Mouse (Mus musculus) liver, embryonic 15.5 days (tissue): ENCODE data around the gene Rbfox3. TPM values are rescaled to one million over a fixed set of nuclear protein-coding genes. Genes with fewer than 3 reads are reported as not detected.

ENCODE experiments used
- ATAC-seq: fragments of 200-750 bp; cut with Nextera tagmentation; 2 replicates; pipeline ENCODE4 v1.8.0; 2017; ENCODE audit warnings: moderate number of reproducible peaks, mild to moderate bottlenecking, moderate library complexity; ENCODE audit not compliant: insufficient read depth
- H3K27ac ChIP-seq: fragments of 300-500 bp; sonication (generic); replicated peaks from 2 replicates; pipeline ENCODE4 v1.5.1; 2015; ENCODE audit warnings: mild to moderate bottlenecking, inconsistent platforms
- H3K27me3 ChIP-seq: fragments of 300-500 bp; sonication (generic); 2 replicates; pipeline ENCODE4 v1.6.1; 2015; ENCODE audit warnings: mild to moderate bottlenecking, inconsistent platforms
- H3K36me3 ChIP-seq: fragments of 300-500 bp; sonication (generic); replicated peaks from 2 replicates; pipeline ENCODE4 v1.6.1; 2015; ENCODE audit warnings: moderate library complexity, mild to moderate bottlenecking, inconsistent platforms
- H3K4me1 ChIP-seq: fragments of 300-500 bp; sonication (generic); replicated peaks from 2 replicates; pipeline ENCODE4 v1.6.1; 2015; ENCODE audit warnings: inconsistent platforms
- H3K4me2 ChIP-seq: fragments of 300-500 bp; sonication (generic); 2 replicates; pipeline ENCODE4 v1.6.1; 2015; ENCODE audit warnings: moderate library complexity, mild to moderate bottlenecking, inconsistent platforms
- H3K4me3 ChIP-seq: fragments of 300-500 bp; sonication (generic); replicated peaks from 2 replicates; pipeline ENCODE4 v1.5.1; 2015; ENCODE audit warnings: mild to moderate bottlenecking, inconsistent platforms
- H3K9ac ChIP-seq: fragments of 300-500 bp; sonication (generic); 2 replicates; pipeline ENCODE4 v1.6.1; 2015; ENCODE audit warnings: moderate library complexity, mild to moderate bottlenecking, inconsistent platforms
- H3K9me3 ChIP-seq: fragments of 300-500 bp; sonication (generic); replicated peaks from 2 replicates; pipeline ENCODE4 v1.6.1; 2016; ENCODE audit warnings: inconsistent platforms
- WGBS: fragments of 180-500 bp; shearing (Covaris S2); methylation state at CpG from one replicate; pipeline ENCODE4 v1.1.7; 2015; ENCODE audit warnings: mixed read lengths; ENCODE audit not compliant: insufficient replicate concordance; 5-methylcytosine and 5-hydroxymethylcytosine counted together
- polyA plus RNA-seq: library from polyadenylated mRNA; unstranded; fragments of >200 nt; fragmentation: Nextera tagmentation; extraction: Ambion mirVana; gene quantifications from 2 replicates; pipeline ENCODE4 v1.2.1, GENCODE M21; 2015

Gene Rbfox3
- polyA plus RNA-seq, 1 experiment from 2014 or later = 0.13 TPM

- ATAC-seq = no peak
- Histone ChIP-seq H3K27ac (no peak overlapping the region), H3K36me3 (no peaks in the 10 kb centered on the region), H3K4me1 (no peaks in the 10 kb centered on the region), H3K27me3 (peaks cover 19% of the 10 kb centered on the region), H3K9ac (no peak overlapping the region), H3K9me3 (no peaks in the 10 kb centered on the region), H3K4me2 (no peak overlapping the region), H3K4me3 (no peak overlapping the region)
- WGBS = 41% methylated on average over 15 of the region's 15 CpGs
These were observed 5.1 kb upstream of the Rbfox3 start for GRCm38 (mm10) chr11:118916423-118917030.

- no peak overlapping the region for H3K9ac ChIP-seq
- no peak overlapping the region for H3K4me2 ChIP-seq
- no peak for ATAC-seq
- H3K27ac ChIP-seq = no peak overlapping the region
- H3K9me3 ChIP-seq = no peaks in the 10 kb centered on the region
- H3K27me3 ChIP-seq = peaks cover 26% of the 10 kb centered on the region
- H3K4me3 ChIP-seq = no peak overlapping the region
- H3K36me3 ChIP-seq = no peaks in the 10 kb centered on the region
- H3K4me1 ChIP-seq = no peaks in the 10 kb centered on the region
- 42% methylated on average over 2 of the region's 2 CpGs for WGBS
These were observed 4.5 kb upstream of the Rbfox3 start for GRCm38 (mm10) chr11:118915888-118916287.

DNA sequence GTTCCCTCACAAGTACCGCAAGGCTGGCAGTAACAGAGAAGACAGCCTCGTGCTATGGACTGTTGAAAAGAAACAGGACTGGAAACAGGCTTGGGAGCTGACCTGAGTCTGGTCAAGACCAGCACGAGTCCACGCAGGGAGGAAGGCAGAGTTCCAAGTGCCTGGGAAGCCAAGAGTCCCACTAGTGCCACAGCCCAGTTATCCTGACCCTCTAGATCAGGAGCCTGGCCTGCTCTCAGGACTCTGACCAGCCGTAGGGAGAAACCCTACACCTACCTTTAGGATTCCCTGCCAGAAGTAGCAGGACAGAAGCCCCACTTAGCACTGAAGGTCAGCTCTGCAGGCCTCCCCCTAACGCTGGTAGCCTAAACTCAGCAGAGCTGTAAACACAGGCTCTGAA is 1.3 kb upstream of the Rbfox3 start:
- 34% methylated on average over 6 of the region's 6 CpGs for WGBS
- no peaks in the 10 kb centered on the region for H3K4me1 ChIP-seq
- H3K36me3 ChIP-seq = no peaks in the 10 kb centered on the region
- no peak overlapping the region for H3K27ac ChIP-seq
- H3K4me2 ChIP-seq = no peak overlapping the region
- no peaks in the 10 kb centered on the region for H3K9me3 ChIP-seq
- H3K9ac ChIP-seq = no peak overlapping the region
- H3K27me3 ChIP-seq = peaks cover 58% of the 10 kb centered on the region
- no peak overlapping the region for H3K4me3 ChIP-seq
- no peak for ATAC-seq

- Histone ChIP-seq H3K4me2 (no peak overlapping the region), H3K27ac (no peak overlapping the region), H3K4me1 (no peaks in the 10 kb centered on the region), H3K36me3 (no peaks in the 10 kb centered on the region), H3K9ac (no peak overlapping the region), H3K9me3 (no peaks in the 10 kb centered on the region), H3K4me3 (no peak overlapping the region), H3K27me3 (peaks cover 77% of the 10 kb centered on the region)
- WGBS = 59% methylated on average over 10 of the region's 10 CpGs
- no peak for ATAC-seq
These were observed 641 bp downstream of the Rbfox3 start for GRCm38 (mm10) chr11:118910756-118911155.

DNA sequence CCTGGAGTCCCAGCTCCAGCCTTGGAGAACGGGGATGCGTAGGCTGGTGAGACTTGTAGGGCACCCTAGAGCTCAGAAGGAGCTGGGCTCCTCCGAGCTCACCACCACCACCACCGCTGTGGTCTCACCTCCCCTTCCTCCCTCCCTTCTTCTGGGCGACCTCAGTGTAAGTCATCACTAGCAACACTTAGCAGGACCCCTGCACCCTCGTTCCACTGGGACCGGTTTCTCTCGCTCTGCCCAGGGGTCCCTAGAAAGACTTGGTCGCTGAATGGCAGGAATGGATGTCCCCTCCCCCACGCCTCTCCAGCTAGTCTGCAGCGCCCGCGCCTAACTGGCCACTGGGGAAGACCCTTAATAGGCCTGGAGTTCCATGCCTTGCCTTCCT is 1.6 kb downstream of the Rbfox3 start:
- Histone ChIP-seq H3K9me3 (no peaks in the 10 kb centered on the region), H3K4me3 (no peak overlapping the region), H3K4me1 (no peaks in the 10 kb centered on the region), H3K27me3 (peaks cover 83% of the 10 kb centered on the region), H3K27ac (no peak overlapping the region), H3K36me3 (no peaks in the 10 kb centered on the region), H3K4me2 (no peak overlapping the region), H3K9ac (no peak overlapping the region)
- ATAC-seq = no peak
- 3% methylated on average over 13 of the region's 13 CpGs for WGBS

GRCm38 (mm10) chr11:118908981-118909813 is 2.2 kb downstream of the Rbfox3 start:
- WGBS = 3% methylated on average over 76 of the region's 90 CpGs
- H3K4me3 ChIP-seq = no peak overlapping the region
- no peak for ATAC-seq

GRCm38 (mm10) chr11:118908431-118908980 is 2.9 kb downstream of the Rbfox3 start:
- no peaks in the 10 kb centered on the region for H3K9me3 ChIP-seq
- H3K9ac ChIP-seq = no peak overlapping the region
- H3K4me2 ChIP-seq = no peak overlapping the region
- no peaks in the 10 kb centered on the region for H3K36me3 ChIP-seq
- no peaks in the 10 kb centered on the region for H3K4me1 ChIP-seq
- peaks cover 78% of the 10 kb centered on the region for H3K27me3 ChIP-seq
- no peak for ATAC-seq
- WGBS = 4% methylated on average over 52 of the region's 52 CpGs
- no peak overlapping the region for H3K27ac ChIP-seq
- H3K4me3 ChIP-seq = no peak overlapping the region

More at GRCm38 (mm10) chr11:118908981-118909813, 2.2 kb downstream of the Rbfox3 start:
- H3K9ac ChIP-seq = no peak overlapping the region
- no peaks in the 10 kb centered on the region for H3K4me1 ChIP-seq
- peaks cover 83% of the 10 kb centered on the region for H3K27me3 ChIP-seq
- no peaks in the 10 kb centered on the region for H3K36me3 ChIP-seq
- H3K4me2 ChIP-seq = no peak overlapping the region
- no peaks in the 10 kb centered on the region for H3K9me3 ChIP-seq
- H3K27ac ChIP-seq = no peak overlapping the region

DNA sequence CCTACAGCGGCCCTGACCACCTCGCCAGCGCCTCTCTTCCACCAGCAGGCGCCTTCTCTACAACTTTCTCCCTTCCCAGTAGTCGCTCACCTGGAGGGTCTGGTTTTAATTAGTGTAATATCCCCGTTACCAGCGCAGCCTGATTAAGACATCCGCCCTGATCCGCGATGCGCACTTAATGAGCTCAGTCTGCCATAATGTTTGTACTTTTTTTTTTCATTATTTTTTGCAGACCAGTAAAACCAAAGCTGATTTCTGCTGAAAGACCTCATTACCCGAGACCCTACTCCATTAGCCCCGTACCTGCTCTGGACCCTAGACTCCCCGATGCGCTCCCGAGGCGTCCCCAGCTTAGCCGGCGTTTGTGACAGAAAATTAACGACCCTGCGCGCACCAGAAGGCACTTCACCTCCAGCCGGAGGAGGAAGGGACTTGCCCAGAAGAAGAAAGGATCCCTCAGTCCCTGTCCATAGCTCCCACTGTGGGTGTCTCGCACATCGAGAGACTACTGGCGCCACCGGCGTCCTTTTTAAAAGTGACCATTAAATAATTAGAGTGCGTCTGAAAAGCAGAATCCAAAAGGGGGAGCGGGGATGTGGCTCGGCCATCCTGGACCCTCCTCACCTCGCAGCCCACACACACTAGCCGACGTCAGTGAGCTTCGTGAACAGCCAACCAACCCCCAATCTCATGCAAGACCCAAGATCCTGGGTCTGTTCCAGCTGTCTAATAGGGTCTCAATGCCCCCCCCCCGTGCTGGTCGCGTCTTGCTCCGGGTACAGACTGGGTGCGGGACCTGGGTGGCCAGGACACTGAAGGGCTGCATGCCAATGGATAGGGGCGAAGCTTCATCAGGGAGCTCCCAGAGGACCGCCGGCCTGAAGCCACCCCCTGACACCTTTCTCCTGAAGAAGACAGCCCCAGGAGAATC is 3.7 kb downstream of the Rbfox3 start:
- Histone ChIP-seq H3K27me3 (peaks cover 76% of the 10 kb centered on the region), H3K27ac (no peak overlapping the region), H3K4me2 (no peak overlapping the region), H3K4me3 (no peak overlapping the region), H3K36me3 (no peaks in the 10 kb centered on the region), H3K9ac (no peak overlapping the region), H3K9me3 (no peaks in the 10 kb centered on the region), H3K4me1 (no peaks in the 10 kb centered on the region)
- no peak for ATAC-seq
- 4% methylated on average over 43 of the region's 43 CpGs for WGBS

GRCm38 (mm10) chr11:118906824-118907470 is 4.5 kb downstream of the Rbfox3 start:
- WGBS = 7% methylated on average over 23 of the region's 23 CpGs
- no peak overlapping the region for H3K4me3 ChIP-seq
- no peaks in the 10 kb centered on the region for H3K9me3 ChIP-seq
- ATAC-seq = no peak
- H3K36me3 ChIP-seq = no peaks in the 10 kb centered on the region
- no peak overlapping the region for H3K4me2 ChIP-seq
- H3K4me1 ChIP-seq = no peaks in the 10 kb centered on the region
- no peak overlapping the region for H3K27ac ChIP-seq
- peaks cover 68% of the 10 kb centered on the region for H3K27me3 ChIP-seq
- no peak overlapping the region for H3K9ac ChIP-seq

DNA sequence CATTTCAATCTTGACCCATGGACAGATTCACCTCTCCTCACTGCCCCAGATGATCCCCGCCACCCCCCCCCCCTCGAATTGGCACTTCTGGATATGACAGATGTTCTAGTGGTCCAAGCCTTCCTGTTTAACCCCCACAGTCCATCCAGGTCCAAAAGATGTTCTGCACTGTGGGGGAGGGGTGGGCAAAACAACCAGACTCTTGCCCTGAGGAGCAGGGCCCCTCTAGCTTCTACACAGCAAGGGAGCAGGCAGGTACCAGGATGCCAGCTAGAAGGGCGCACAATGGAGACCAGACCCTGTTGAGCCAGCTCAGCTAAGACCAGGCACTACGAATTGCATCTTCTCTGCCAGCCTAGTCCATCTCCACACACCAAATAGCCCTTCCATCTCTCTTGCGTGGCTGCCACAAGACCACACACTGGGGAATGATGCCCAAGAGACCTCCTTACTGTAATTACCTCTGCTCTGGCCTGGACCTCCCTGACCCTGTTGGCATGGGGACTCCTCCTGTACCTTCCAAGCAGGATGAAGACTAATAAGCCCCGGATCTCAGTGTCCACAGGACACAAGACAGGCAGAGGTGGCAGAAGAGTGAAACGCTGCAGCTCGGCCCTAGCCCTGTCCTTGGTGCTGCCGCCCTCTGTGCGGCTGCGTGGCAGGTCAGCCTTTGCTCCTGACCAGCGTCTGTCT is 5.1 kb downstream of the Rbfox3 start:
- no peak overlapping the region for H3K27ac ChIP-seq
- ATAC-seq = no peak
- no peak overlapping the region for H3K9ac ChIP-seq
- WGBS = 22% methylated on average over 12 of the region's 12 CpGs
- no peak overlapping the region for H3K4me2 ChIP-seq
- H3K4me3 ChIP-seq = no peak overlapping the region
- H3K4me1 ChIP-seq = no peaks in the 10 kb centered on the region
- peaks cover 61% of the 10 kb centered on the region for H3K27me3 ChIP-seq
- no peaks in the 10 kb centered on the region for H3K36me3 ChIP-seq
- no peaks in the 10 kb centered on the region for H3K9me3 ChIP-seq
